Mouse (Mus musculus) lung, postnatal 0 days (tissue): ENCODE results near the gene Hdac11. TPM values are rescaled to one million over a fixed set of nuclear protein-coding genes. Genes with fewer than 3 reads are reported as not detected.

Source experiments
- ATAC-seq: fragments of 200-750 bp; cut with Nextera tagmentation; 2 replicates; pipeline ENCODE4 v1.8.0; 2017; ENCODE audit warnings: moderate library complexity
- DNase-seq: peaks from one replicate; pipeline ENCODE4 v3.0.0-alpha.2; 2016; ENCODE audit warnings: low spot score
- H3K27ac ChIP-seq: fragments of 300-500 bp; sonication (generic); 2 replicates; pipeline ENCODE4 v1.5.1; 2014; ENCODE audit warnings: antibody characterized with exemption, mild to moderate bottlenecking, low read length, mixed read lengths
- H3K27me3 ChIP-seq: fragments of 300-500 bp; sonication (generic); replicated peaks from 2 replicates; pipeline ENCODE4 v1.6.1; 2014; ENCODE audit warnings: low read length, mixed read lengths; ENCODE audit not compliant: insufficient read depth
- H3K36me3 ChIP-seq: fragments of 300-500 bp; sonication (generic); 2 replicates; pipeline ENCODE4 v1.6.1; 2014; ENCODE audit warnings: low read length, mixed read lengths; ENCODE audit not compliant: insufficient read depth
- H3K4me1 ChIP-seq: fragments of 300-500 bp; sonication (generic); 2 replicates; pipeline ENCODE4 v1.6.1; 2014; ENCODE audit warnings: antibody characterized with exemption, low read depth, low read length, mixed read lengths; ENCODE audit not compliant: insufficient read depth
- H3K4me2 ChIP-seq: fragments of 300-500 bp; sonication (generic); replicated peaks from 2 replicates; pipeline ENCODE4 v1.6.1; 2014; ENCODE audit warnings: low read depth, mild to moderate bottlenecking, low read length, moderate library complexity, mixed read lengths
- H3K4me3 ChIP-seq: fragments of 300-500 bp; sonication (generic); 2 replicates; pipeline ENCODE4 v1.5.1; 2014; ENCODE audit warnings: low read depth, low read length
- H3K9ac ChIP-seq: fragments of 300-500 bp; sonication (generic); replicated peaks from 2 replicates; pipeline ENCODE4 v1.6.1; 2014; ENCODE audit warnings: low read depth, mild to moderate bottlenecking
- H3K9me3 ChIP-seq: fragments of 300-500 bp; sonication (generic); 2 replicates; pipeline ENCODE4 v1.6.1; 2016; ENCODE audit warnings: low read length, mixed read lengths
- CTCF ChIP-seq: IDR thresholded peaks from 2 replicates; pipeline ENCODE4 v1.5.1; 2016; ENCODE audit warnings: antibody characterized with exemption, mild to moderate bottlenecking
- EP300 ChIP-seq: IDR thresholded peaks from 2 replicates; pipeline ENCODE4 v1.6.1; 2016; ENCODE audit warnings: antibody characterized with exemption, mild to moderate bottlenecking, control low read depth
- WGBS: fragments of 180-500 bp; shearing (Covaris S2); extraction: QIAGEN DNeasy Blood & Tissue Kit; methylation state at CpG from one replicate; pipeline ENCODE4 v1.1.7; 2014; 5-methylcytosine and 5-hydroxymethylcytosine counted together
- polyA plus RNA-seq: library from polyadenylated mRNA; unstranded; fragments of >200 nt; fragmentation: Nextera tagmentation; extraction: Ambion mirVana; gene quantifications from 2 replicates; pipeline ENCODE4 v1.2.1, GENCODE M21; 2015

Gene Hdac11
- polyA plus RNA-seq, 1 experiment from 2014 or later, result 3.8 TPM

- Histone ChIP-seq H3K4me1 (peaks cover 3% of the 10 kb centered on the region), H3K4me3 (no peak overlapping the region), H3K27me3 (no peaks in the 10 kb centered on the region), H3K4me2 (no peak overlapping the region), H3K9me3 (no peaks in the 10 kb centered on the region), H3K9ac (no peak overlapping the region), H3K27ac (no peak overlapping the region), H3K36me3 (no peaks in the 10 kb centered on the region)
- ATAC-seq (no peak), DNase-seq (no peak)
- no peak for TF ChIP-seq EP300
- no peak for TF ChIP-seq CTCF
- WGBS, result 70% methylated on average over 10 of the region's 10 CpGs
These were observed 45.1 kb upstream of the Hdac11 start for GRCm38 (mm10) chr6:91111141-91111953.

- TF ChIP-seq EP300, result no peak
- TF ChIP-seq CTCF, result no peak
- Histone ChIP-seq H3K27me3 (no peaks in the 10 kb centered on the region), H3K9me3 (no peaks in the 10 kb centered on the region), H3K9ac (no peak overlapping the region), H3K27ac (no peak overlapping the region), H3K36me3 (no peaks in the 10 kb centered on the region), H3K4me3 (no peak overlapping the region), H3K4me1 (peaks cover 5% of the 10 kb centered on the region), H3K4me2 (no peak overlapping the region)
- WGBS, result 85% methylated on average over 3 of the region's 3 CpGs
- ATAC-seq (no peak), DNase-seq (no peak)
These were observed 44.6 kb upstream of the Hdac11 start for GRCm38 (mm10) chr6:91111954-91112252.

GRCm38 (mm10) chr6:91114716-91115115 is 41.7 kb upstream of the Hdac11 start:
- no peak for TF ChIP-seq CTCF
- TF ChIP-seq EP300, result no peak
- H3K4me2 ChIP-seq, result no peak overlapping the region

GRCm38 (mm10) chr6:91115158-91115557 is 41.3 kb upstream of the Hdac11 start:
- ATAC-seq (peak; percentile 13; the same call in 1 of the 2 replicates), DNase-seq (peak; percentile 55)
- Histone ChIP-seq H3K9me3 (no peaks in the 10 kb centered on the region), H3K4me3 (no peak overlapping the region), H3K27ac (0 out of 2 replicates have a peak overlapping the region, but pooled peaks have one; percentile 59), H3K36me3 (no peaks in the 10 kb centered on the region), H3K9ac (no peak overlapping the region), H3K4me2 (no peak overlapping the region), H3K4me1 (peaks cover 10% of the 10 kb centered on the region), H3K27me3 (no peaks in the 10 kb centered on the region)
- TF ChIP-seq CTCF (no peak), EP300 (peak; percentile 70)
- WGBS, result 32% methylated on average over 1 of the region's 1 CpGs

More at GRCm38 (mm10) chr6:91114716-91115115, 41.7 kb upstream of the Hdac11 start:
- H3K9me3 ChIP-seq, result no peaks in the 10 kb centered on the region
- no peaks in the 10 kb centered on the region for H3K27me3 ChIP-seq
- no peak overlapping the region for H3K27ac ChIP-seq
- DNase-seq (no peak), ATAC-seq (no peak)
- 20% methylated on average over 2 of the region's 2 CpGs for WGBS
- no peak overlapping the region for H3K4me3 ChIP-seq
- peaks cover 10% of the 10 kb centered on the region for H3K4me1 ChIP-seq
- no peak overlapping the region for H3K9ac ChIP-seq
- H3K36me3 ChIP-seq, result no peaks in the 10 kb centered on the region

GRCm38 (mm10) chr6:91115863-91116243 is 40.6 kb upstream of the Hdac11 start:
- Histone ChIP-seq H3K4me3 (peak overlapping the region; percentile 61), H3K27ac (peak overlapping the region; percentile 59; the same call in 1 of the 2 replicates), H3K9me3 (no peaks in the 10 kb centered on the region), H3K4me1 (peaks cover 10% of the 10 kb centered on the region), H3K36me3 (no peaks in the 10 kb centered on the region), H3K4me2 (peak overlapping the region; percentile 99), H3K9ac (no peak overlapping the region), H3K27me3 (no peaks in the 10 kb centered on the region)
- DNase-seq (no peak), ATAC-seq (no peak)
- 27% methylated on average over 4 of the region's 4 CpGs for WGBS
- no peak for TF ChIP-seq EP300
- no peak for TF ChIP-seq CTCF

GRCm38 (mm10) chr6:91116244-91117145 is 40.0 kb upstream of the Hdac11 start, which contains the start of gene Nup210:
Gene Nup210 (minus strand): TSS chr6:91116829.
- Histone ChIP-seq H3K36me3 (no peaks in the 10 kb centered on the region), H3K9ac (no peak within 1 kb of the TSS; the same call in 1 of the 2 replicates), H3K27me3 (no peaks in the 10 kb centered on the region), H3K4me2 (peak within 1 kb of the TSS; percentile 99), H3K4me3 (peak within 1 kb of the TSS; percentile 61), H3K4me1 (peaks cover 10% of the 10 kb centered on the region), H3K27ac (peak within 1 kb of the TSS; percentile 59), H3K9me3 (no peaks in the 10 kb centered on the region)
- ATAC-seq (peak; percentile 96), DNase-seq (peak; percentile 97)
- TF ChIP-seq EP300, result no peak
- peak; percentile 75 for TF ChIP-seq CTCF
- under 1% methylated on average over 45 of the region's 93 CpGs for WGBS
